Mouse (Mus musculus): ENCODE data around the gene Xab2. TPM values are rescaled to one million over a fixed set of nuclear protein-coding genes. Genes with fewer than 3 reads are reported as not detected.

Xab2 gene
- total RNA-seq (2017): 56.6 and 75.0 TPM in 2 replicates

GRCm38 (mm10) chr8:3621199-3621970 lies at the start of gene Xab2, which contains the start of gene Pet100:
Xab2 (minus strand) TSS chr8:3621316.
Pet100 (plus strand) TSS chr8:3621548.
- peak; percentile 97 for ATAC-seq (replicated peaks in 1 of 2; ENCODE audit: insufficient read depth in 1 of 2, low FRiP score in 2 of 2, low TSS enrichment in 1 of 2, low read depth in 1 of 2, poor library complexity in 2 of 2, severe bottlenecking in 2 of 2)

- peak in 1 of 2 experiments; percentile 39; a peak in 1 of 4 replicates for ATAC-seq (replicated peaks in 1 of 2; ENCODE audit: insufficient read depth in 1 of 2, low FRiP score in 2 of 2, low TSS enrichment in 1 of 2, low read depth in 1 of 2, poor library complexity in 2 of 2, severe bottlenecking in 2 of 2)
These were observed 49.3 kb upstream of the Xab2 start for GRCm38 (mm10) chr8:3670388-3670787.

GRCm38 (mm10) chr8:3665507-3665906 lies 44.4 kb upstream of the Xab2 start, which contains the start of gene Mcemp1:
Mcemp1 (plus strand) TSS chr8:3665754.
- ATAC-seq (replicated peaks in 1 of 2; ENCODE audit: insufficient read depth in 1 of 2, low FRiP score in 2 of 2, low TSS enrichment in 1 of 2, low read depth in 1 of 2, poor library complexity in 2 of 2, severe bottlenecking in 2 of 2): peak in 1 of 2 experiments; percentile 29; a peak in 1 of 4 replicates

GRCm38 (mm10) chr8:3664405-3664804 lies 43.3 kb upstream of the Xab2 start:
- ATAC-seq (replicated peaks in 1 of 2; ENCODE audit: insufficient read depth in 1 of 2, low FRiP score in 2 of 2, low TSS enrichment in 1 of 2, low read depth in 1 of 2, poor library complexity in 2 of 2, severe bottlenecking in 2 of 2): peak; percentile 78 to 90

GRCm38 (mm10) chr8:3660889-3661288 lies 39.8 kb upstream of the Xab2 start:
- ATAC-seq (replicated peaks in 1 of 2; ENCODE audit: insufficient read depth in 1 of 2, low FRiP score in 2 of 2, low TSS enrichment in 1 of 2, low read depth in 1 of 2, poor library complexity in 2 of 2, severe bottlenecking in 2 of 2): peak; percentile 42 to 52; a peak in 3 of 4 replicates

GRCm38 (mm10) chr8:3656725-3657381 lies 35.7 kb upstream of the Xab2 start:
- peak; percentile 20 to 23; a peak in 3 of 4 replicates for ATAC-seq (replicated peaks in 1 of 2; ENCODE audit: insufficient read depth in 1 of 2, low FRiP score in 2 of 2, low TSS enrichment in 1 of 2, low read depth in 1 of 2, poor library complexity in 2 of 2, severe bottlenecking in 2 of 2)

GRCm38 (mm10) chr8:3655526-3655925 lies 34.4 kb upstream of the Xab2 start, which contains the start of gene Retn:
Retn (plus strand) TSS chr8:3655770.
- no peak for ATAC-seq (replicated peaks in 1 of 2; ENCODE audit: insufficient read depth in 1 of 2, low FRiP score in 2 of 2, low TSS enrichment in 1 of 2, low read depth in 1 of 2, poor library complexity in 2 of 2, severe bottlenecking in 2 of 2)

GRCm38 (mm10) chr8:3654726-3655508 lies 33.8 kb upstream of the Xab2 start:
- no peak for ATAC-seq (replicated peaks in 1 of 2; ENCODE audit: insufficient read depth in 1 of 2, low FRiP score in 2 of 2, low TSS enrichment in 1 of 2, low read depth in 1 of 2, poor library complexity in 2 of 2, severe bottlenecking in 2 of 2)

GRCm38 (mm10) chr8:3652845-3653244 lies 31.7 kb upstream of the Xab2 start:
- no peak for ATAC-seq (replicated peaks in 1 of 2; ENCODE audit: insufficient read depth in 1 of 2, low FRiP score in 2 of 2, low TSS enrichment in 1 of 2, low read depth in 1 of 2, poor library complexity in 2 of 2, severe bottlenecking in 2 of 2)

GRCm38 (mm10) chr8:3648990-3649389 lies 27.9 kb upstream of the Xab2 start:
- peak; percentile 20 to 35; a peak in 1 of 4 replicates for ATAC-seq (replicated peaks in 1 of 2; ENCODE audit: insufficient read depth in 1 of 2, low FRiP score in 2 of 2, low TSS enrichment in 1 of 2, low read depth in 1 of 2, poor library complexity in 2 of 2, severe bottlenecking in 2 of 2)

- ATAC-seq (replicated peaks in 1 of 2; ENCODE audit: insufficient read depth in 1 of 2, low FRiP score in 2 of 2, low TSS enrichment in 1 of 2, low read depth in 1 of 2, poor library complexity in 2 of 2, severe bottlenecking in 2 of 2): peak in 1 of 2 experiments; percentile 26; a peak in 2 of 4 replicates
These were observed 27.2 kb upstream of the Xab2 start for GRCm38 (mm10) chr8:3648268-3648667.

- no peak for ATAC-seq (replicated peaks in 1 of 2; ENCODE audit: insufficient read depth in 1 of 2, low FRiP score in 2 of 2, low TSS enrichment in 1 of 2, low read depth in 1 of 2, poor library complexity in 2 of 2, severe bottlenecking in 2 of 2)
These were observed 26.4 kb upstream of the Xab2 start for GRCm38 (mm10) chr8:3647561-3647960.

GRCm38 (mm10) chr8:3646824-3647531 lies 25.9 kb upstream of the Xab2 start:
- no peak; a peak in 1 of 4 replicates for ATAC-seq (replicated peaks in 1 of 2; ENCODE audit: insufficient read depth in 1 of 2, low FRiP score in 2 of 2, low TSS enrichment in 1 of 2, low read depth in 1 of 2, poor library complexity in 2 of 2, severe bottlenecking in 2 of 2)

GRCm38 (mm10) chr8:3645804-3646203 lies 24.7 kb upstream of the Xab2 start:
- ATAC-seq (replicated peaks in 1 of 2; ENCODE audit: insufficient read depth in 1 of 2, low FRiP score in 2 of 2, low TSS enrichment in 1 of 2, low read depth in 1 of 2, poor library complexity in 2 of 2, severe bottlenecking in 2 of 2): peak; percentile 91 to 92

GRCm38 (mm10) chr8:3631478-3631875 lies 10.4 kb upstream of the Xab2 start:
- ATAC-seq (replicated peaks in 1 of 2; ENCODE audit: insufficient read depth in 1 of 2, low FRiP score in 2 of 2, low TSS enrichment in 1 of 2, low read depth in 1 of 2, poor library complexity in 2 of 2, severe bottlenecking in 2 of 2): peak; percentile 30 to 54; a peak in 3 of 4 replicates

GRCm38 (mm10) chr8:3630647-3631477 lies 9.7 kb upstream of the Xab2 start, which contains the start of gene Stxbp2:
Stxbp2 (plus strand) TSS chr8:3630955.
- peak; percentile 90 to 91 for ATAC-seq (replicated peaks in 1 of 2; ENCODE audit: insufficient read depth in 1 of 2, low FRiP score in 2 of 2, low TSS enrichment in 1 of 2, low read depth in 1 of 2, poor library complexity in 2 of 2, severe bottlenecking in 2 of 2)
